Mouse (Mus musculus): ENCODE measurements around the gene Carmil1. TPM values are rescaled to one million over a fixed set of nuclear protein-coding genes. Genes with fewer than 3 reads are reported as not detected.

Gene Carmil1
- polyA plus RNA-seq, 2 experiments, result 18.7 to 33.9 TPM

- Histone ChIP-seq H3K4me2 (replicated peaks; ENCODE audit: low read depth, low read length, severe bottlenecking) (no peak overlapping the region), H3K36me3 (ENCODE audit: control insufficient read depth, insufficient read depth, low read length) (0 out of 2 replicates have a peak, but pooled peaks cover 3% of the 10 kb centered on the region), H3K27me3 (ENCODE audit: control insufficient read depth, insufficient read depth, low read length) (no peaks in the 10 kb centered on the region), H3K9ac (ENCODE audit: low read depth, low read length, severe bottlenecking) (no peak overlapping the region), H3K9me3 (ENCODE audit: control insufficient read depth, low read length) (no peaks in the 10 kb centered on the region), H3K27ac (replicated peaks; ENCODE audit: low read depth, low read length) (no peak overlapping the region), H3K4me3 (replicated peaks; ENCODE audit: low read length) (no peak overlapping the region), H3K4me1 (ENCODE audit: control insufficient read depth, insufficient read depth, low read length) (no peaks in the 10 kb centered on the region; the same call in 1 of the 2 replicates)
- 53% methylated on average over 4 of the region's 4 CpGs for WGBS
- no peak for TF ChIP-seq POLR2A (IDR thresholded peaks at IDR 0.05; ENCODE audit: borderline replicate concordance, extremely low read depth, insufficient read depth, insufficient read length)
- DNase-seq (ENCODE audit: low spot score), result no peak
- no peak for ATAC-seq (ENCODE audit: low FRiP score, low read depth)
These were observed 135.7 kb downstream of the Carmil1 start for GRCm38 (mm10) chr13:24144858-24145257.

- 0 out of 2 replicates have a peak, but pooled peaks cover 3% of the 10 kb centered on the region for H3K36me3 ChIP-seq (ENCODE audit: control insufficient read depth, insufficient read depth, low read length)
- no peak for ATAC-seq (ENCODE audit: low FRiP score, low read depth)
These were observed 136.5 kb downstream of the Carmil1 start for GRCm38 (mm10) chr13:24144141-24144540.

GRCm38 (mm10) chr13:24136836-24137235, 143.8 kb downstream of the Carmil1 start:
- Histone ChIP-seq H3K4me2 (replicated peaks; ENCODE audit: low read depth, low read length, severe bottlenecking) (no peak overlapping the region), H3K4me3 (replicated peaks; ENCODE audit: low read length) (no peak overlapping the region), H3K27me3 (ENCODE audit: control insufficient read depth, insufficient read depth, low read length) (no peaks in the 10 kb centered on the region), H3K9me3 (ENCODE audit: control insufficient read depth, low read length) (no peaks in the 10 kb centered on the region), H3K4me1 (ENCODE audit: control insufficient read depth, insufficient read depth, low read length) (peaks cover 3% of the 10 kb centered on the region; the same call in 1 of the 2 replicates), H3K27ac (replicated peaks; ENCODE audit: low read depth, low read length) (no peak overlapping the region), H3K36me3 (ENCODE audit: control insufficient read depth, insufficient read depth, low read length) (peaks cover 9% of the 10 kb centered on the region), H3K9ac (ENCODE audit: low read depth, low read length, severe bottlenecking) (no peak overlapping the region)
- 83% methylated on average over 5 of the region's 5 CpGs for WGBS
- DNase-seq (ENCODE audit: low spot score) (no peak), ATAC-seq (ENCODE audit: low FRiP score, low read depth) (no peak)
- TF ChIP-seq POLR2A (IDR thresholded peaks at IDR 0.05; ENCODE audit: borderline replicate concordance, extremely low read depth, insufficient read depth, insufficient read length), result no peak

More at GRCm38 (mm10) chr13:24144141-24144540, 136.5 kb downstream of the Carmil1 start:
- no peak for DNase-seq (ENCODE audit: low spot score)
- Histone ChIP-seq H3K4me3 (replicated peaks; ENCODE audit: low read length) (no peak overlapping the region), H3K9me3 (ENCODE audit: control insufficient read depth, low read length) (no peaks in the 10 kb centered on the region), H3K9ac (ENCODE audit: low read depth, low read length, severe bottlenecking) (no peak overlapping the region), H3K27ac (replicated peaks; ENCODE audit: low read depth, low read length) (no peak overlapping the region), H3K4me2 (replicated peaks; ENCODE audit: low read depth, low read length, severe bottlenecking) (no peak overlapping the region), H3K27me3 (ENCODE audit: control insufficient read depth, insufficient read depth, low read length) (no peaks in the 10 kb centered on the region), H3K4me1 (ENCODE audit: control insufficient read depth, insufficient read depth, low read length) (no peaks in the 10 kb centered on the region; the same call in 1 of the 2 replicates)
- 16% methylated on average over 2 of the region's 2 CpGs for WGBS
- no peak for TF ChIP-seq POLR2A (IDR thresholded peaks at IDR 0.05; ENCODE audit: borderline replicate concordance, extremely low read depth, insufficient read depth, insufficient read length)

DNA sequence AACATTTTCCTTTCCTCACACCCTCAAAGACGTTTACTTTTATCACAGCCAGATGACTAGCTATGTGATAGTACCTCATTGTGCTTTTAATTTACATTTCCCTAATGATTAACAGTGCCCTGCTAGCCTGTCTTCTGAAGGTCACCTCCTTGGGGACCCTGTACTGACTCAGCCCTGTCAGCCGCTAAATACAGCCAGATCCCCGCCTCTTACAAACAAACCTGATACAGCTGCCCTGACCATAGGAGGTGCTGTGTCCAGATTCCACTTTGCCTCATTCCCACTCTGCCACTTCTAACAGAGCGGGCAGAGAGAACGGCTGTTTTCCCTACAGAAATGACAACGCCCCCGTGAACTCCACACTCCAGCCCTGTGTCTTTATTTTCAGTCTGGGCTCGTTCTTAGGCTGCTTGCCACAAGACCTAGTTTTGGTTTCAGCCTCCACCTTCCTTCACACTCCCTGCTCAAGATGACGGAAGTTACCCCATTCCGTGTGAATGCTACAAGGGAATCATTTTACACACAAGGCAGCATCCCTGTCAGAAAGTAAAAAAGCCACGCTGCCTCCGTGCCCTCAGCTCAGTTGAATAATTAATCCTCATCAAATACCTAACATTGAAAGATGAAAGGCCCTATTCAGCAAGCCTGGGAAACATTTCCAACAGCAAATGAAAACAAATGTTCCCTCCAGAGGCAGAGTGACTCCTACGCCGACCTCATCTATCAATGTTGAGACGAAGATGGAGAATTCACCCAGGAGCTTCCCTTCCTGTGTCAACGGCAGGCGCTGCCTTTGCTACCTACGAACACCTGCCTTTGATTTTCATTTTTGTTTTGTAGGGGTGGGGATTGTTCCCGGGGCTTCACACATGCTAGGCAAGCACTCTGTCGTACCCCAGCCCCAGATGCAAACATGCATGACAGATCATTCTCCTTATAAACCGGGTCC, 145.0 kb downstream of the Carmil1 start:
- Histone ChIP-seq H3K9me3 (ENCODE audit: control insufficient read depth, low read length) (no peaks in the 10 kb centered on the region), H3K4me2 (replicated peaks; ENCODE audit: low read depth, low read length, severe bottlenecking) (no peak overlapping the region; the same call in 1 of the 2 replicates), H3K4me1 (ENCODE audit: control insufficient read depth, insufficient read depth, low read length) (peaks cover 3% of the 10 kb centered on the region; the same call in 1 of the 2 replicates), H3K9ac (ENCODE audit: low read depth, low read length, severe bottlenecking) (no peak overlapping the region), H3K4me3 (replicated peaks; ENCODE audit: low read length) (no peak overlapping the region), H3K27ac (replicated peaks; ENCODE audit: low read depth, low read length) (no peak overlapping the region), H3K36me3 (ENCODE audit: control insufficient read depth, insufficient read depth, low read length) (peaks cover 14% of the 10 kb centered on the region), H3K27me3 (ENCODE audit: control insufficient read depth, insufficient read depth, low read length) (no peaks in the 10 kb centered on the region)
- DNase-seq (ENCODE audit: low spot score), result no peak
- ATAC-seq (ENCODE audit: low FRiP score, low read depth), result no peak
- TF ChIP-seq POLR2A (IDR thresholded peaks at IDR 0.05; ENCODE audit: borderline replicate concordance, extremely low read depth, insufficient read depth, insufficient read length), result no peak
- 32% methylated on average over 21 of the region's 21 CpGs for WGBS

DNA sequence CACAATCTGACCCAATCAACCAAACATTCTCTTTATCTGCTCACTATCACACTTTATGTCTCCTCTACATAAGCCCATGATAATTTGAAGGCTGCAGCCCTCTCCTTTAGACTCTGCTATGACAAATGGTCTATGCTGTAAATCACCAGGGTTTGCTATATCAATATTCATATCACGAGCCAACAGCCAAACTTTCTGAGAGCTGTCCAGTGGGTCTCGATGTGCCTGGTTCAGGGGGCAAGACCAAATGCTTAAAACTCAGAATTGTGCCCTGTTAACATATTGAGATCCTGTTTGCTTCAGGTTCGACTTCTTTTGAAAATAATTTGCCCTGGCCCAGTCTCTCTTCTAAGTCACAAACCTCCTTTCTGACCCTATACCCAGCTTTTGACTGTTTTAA, 147.7 kb downstream of the Carmil1 start:
- Histone ChIP-seq H3K27ac (replicated peaks; ENCODE audit: low read depth, low read length) (no peak overlapping the region), H3K4me2 (replicated peaks; ENCODE audit: low read depth, low read length, severe bottlenecking) (no peak overlapping the region), H3K9me3 (ENCODE audit: control insufficient read depth, low read length) (no peaks in the 10 kb centered on the region), H3K27me3 (ENCODE audit: control insufficient read depth, insufficient read depth, low read length) (no peaks in the 10 kb centered on the region), H3K4me1 (ENCODE audit: control insufficient read depth, insufficient read depth, low read length) (peaks cover 3% of the 10 kb centered on the region; the same call in 1 of the 2 replicates), H3K9ac (ENCODE audit: low read depth, low read length, severe bottlenecking) (no peak overlapping the region), H3K4me3 (replicated peaks; ENCODE audit: low read length) (no peak overlapping the region), H3K36me3 (ENCODE audit: control insufficient read depth, insufficient read depth, low read length) (peaks cover 14% of the 10 kb centered on the region)
- no peak for ATAC-seq (ENCODE audit: low FRiP score, low read depth)
- no peak for DNase-seq (ENCODE audit: low spot score)
- WGBS, result 92% methylated on average over 3 of the region's 3 CpGs
- TF ChIP-seq POLR2A (IDR thresholded peaks at IDR 0.05; ENCODE audit: borderline replicate concordance, extremely low read depth, insufficient read depth, insufficient read length), result no peak
